Mouse (Mus musculus) monocyte, adult 2 months (primary cell): ENCODE results near the gene Zc2hc1c.

Experiments
- DNase-seq, 2 experiments: peaks; one replicate each; pipeline ENCODE4 v3.0.0; 2022; ENCODE audit warnings: low spot score in 2 of 2, low read depth in 1 of 2

The Zc2hc1c gene

GRCm38 (mm10) chr12:85284331-85284730 is 4.1 kb upstream of the Zc2hc1c start:
- no peak for DNase-seq

DNA sequence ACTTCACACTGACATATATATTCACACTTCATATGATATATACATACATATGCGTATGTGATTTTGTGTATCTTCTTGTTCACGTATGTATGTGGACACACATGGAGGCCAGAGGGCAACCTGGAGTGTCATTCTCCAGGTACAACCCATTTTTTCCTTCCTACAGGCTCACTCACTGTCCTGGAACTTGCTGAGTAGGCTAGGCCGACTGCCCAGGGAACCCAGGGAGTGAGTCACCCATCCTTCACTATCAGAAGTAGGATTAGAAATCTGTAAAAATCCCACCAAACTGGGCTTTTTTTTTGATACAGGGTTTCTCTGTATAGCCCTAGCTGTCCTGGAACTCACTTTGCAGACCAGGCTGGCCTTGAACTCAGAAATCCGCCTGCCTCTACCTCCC is 3.4 kb upstream of the Zc2hc1c start:
- no peak for DNase-seq

DNA sequence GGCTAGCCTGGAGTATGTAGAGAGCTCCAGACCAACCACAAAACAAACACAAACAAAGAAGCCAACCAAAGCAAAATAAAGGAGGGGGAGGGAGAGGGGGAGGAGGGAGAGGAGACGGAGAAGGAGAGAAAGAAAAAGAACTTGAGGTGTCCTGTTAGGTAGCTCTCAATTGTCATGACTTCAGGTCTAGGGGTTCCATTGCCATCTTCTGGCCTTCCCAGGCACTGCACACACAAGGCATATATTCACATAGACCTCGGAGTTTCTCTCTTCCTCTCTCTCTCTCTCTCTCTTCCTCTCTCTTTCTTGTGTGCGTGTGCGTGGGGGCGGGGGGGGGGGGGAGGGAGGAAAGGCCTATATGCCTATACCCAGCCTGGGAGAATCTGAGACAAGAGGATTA is 1.4 kb upstream of the Zc2hc1c start:
- DNase-seq: no peak

GRCm38 (mm10) chr12:85287809-85288485 is 444 bp upstream of the Zc2hc1c start, which contains the start of gene Acyp1:
Gene Acyp1 (minus strand): TSS chr12:85288438.
- DNase-seq: no peak

GRCm38 (mm10) chr12:85289157-85290000 is 988 bp downstream of the Zc2hc1c start:
- no peak for DNase-seq

DNA sequence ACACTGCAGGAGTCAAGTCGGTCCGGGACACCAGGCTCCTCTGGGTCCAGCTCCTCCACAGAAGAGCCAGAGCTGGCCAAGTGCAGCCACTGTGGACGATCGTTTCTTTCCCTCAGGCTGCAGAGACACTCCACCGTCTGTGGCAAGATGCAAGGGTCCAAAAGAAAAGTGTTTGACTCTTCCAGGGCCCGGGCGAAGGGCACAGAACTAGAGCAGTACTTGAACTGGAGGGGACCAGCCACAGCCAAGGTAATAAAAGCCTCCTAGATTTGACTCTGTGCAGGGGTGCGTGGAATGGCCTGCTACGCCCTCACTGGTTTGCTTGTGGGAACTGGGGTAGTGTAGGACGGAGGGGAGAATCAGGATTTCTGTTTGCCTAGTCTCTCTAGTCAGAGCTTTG is 2.2 kb downstream of the Zc2hc1c start:
- no peak for DNase-seq

- no peak for DNase-seq
Observed at GRCm38 (mm10) chr12:85291541-85291940, 3.1 kb downstream of the Zc2hc1c start.

- DNase-seq: no peak
Observed at GRCm38 (mm10) chr12:85292288-85292687, 3.9 kb downstream of the Zc2hc1c start.

- DNase-seq: no peak
Observed at GRCm38 (mm10) chr12:85292906-85293305, 4.5 kb downstream of the Zc2hc1c start.

DNA sequence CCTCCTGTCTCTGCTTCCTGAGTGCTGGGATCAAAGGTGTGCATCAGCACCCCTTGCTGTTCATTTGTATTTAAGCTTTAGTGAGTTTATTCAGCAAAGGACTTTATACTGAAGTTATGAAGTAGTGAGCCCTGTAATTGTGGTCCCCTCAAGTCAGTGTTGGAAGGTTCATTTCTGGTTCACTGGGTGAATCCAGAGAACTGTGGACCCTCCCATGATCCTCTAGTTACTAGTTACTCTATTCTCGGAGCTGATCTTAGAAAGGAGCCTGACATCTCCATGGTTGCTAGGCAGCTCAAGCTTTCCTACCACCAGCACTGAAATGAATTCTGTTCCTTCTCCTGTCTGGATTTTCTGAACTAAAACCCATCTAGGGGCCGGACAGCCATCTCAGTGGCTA is 7.1 kb downstream of the Zc2hc1c start:
- no peak for DNase-seq

DNA sequence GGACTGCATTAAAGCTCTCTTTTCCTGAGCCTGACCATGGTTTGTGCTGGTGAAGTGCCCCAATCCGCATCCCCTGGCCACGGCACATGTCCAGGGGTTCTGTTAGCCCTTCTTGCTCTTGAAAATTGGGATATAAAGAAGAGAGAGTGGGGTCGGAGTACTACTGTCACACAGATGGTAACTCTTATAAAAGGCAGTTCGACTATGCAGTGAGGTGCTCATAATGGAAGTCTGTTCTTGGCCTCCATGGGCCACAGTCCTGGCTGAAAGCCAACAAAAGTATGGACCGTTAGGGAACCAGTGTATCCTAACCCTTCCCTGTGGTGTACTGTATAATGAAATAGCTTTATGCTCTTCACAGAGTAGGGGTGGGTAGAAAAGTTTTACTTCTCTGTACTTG is 8.5 kb downstream of the Zc2hc1c start:
- no peak for DNase-seq

DNA sequence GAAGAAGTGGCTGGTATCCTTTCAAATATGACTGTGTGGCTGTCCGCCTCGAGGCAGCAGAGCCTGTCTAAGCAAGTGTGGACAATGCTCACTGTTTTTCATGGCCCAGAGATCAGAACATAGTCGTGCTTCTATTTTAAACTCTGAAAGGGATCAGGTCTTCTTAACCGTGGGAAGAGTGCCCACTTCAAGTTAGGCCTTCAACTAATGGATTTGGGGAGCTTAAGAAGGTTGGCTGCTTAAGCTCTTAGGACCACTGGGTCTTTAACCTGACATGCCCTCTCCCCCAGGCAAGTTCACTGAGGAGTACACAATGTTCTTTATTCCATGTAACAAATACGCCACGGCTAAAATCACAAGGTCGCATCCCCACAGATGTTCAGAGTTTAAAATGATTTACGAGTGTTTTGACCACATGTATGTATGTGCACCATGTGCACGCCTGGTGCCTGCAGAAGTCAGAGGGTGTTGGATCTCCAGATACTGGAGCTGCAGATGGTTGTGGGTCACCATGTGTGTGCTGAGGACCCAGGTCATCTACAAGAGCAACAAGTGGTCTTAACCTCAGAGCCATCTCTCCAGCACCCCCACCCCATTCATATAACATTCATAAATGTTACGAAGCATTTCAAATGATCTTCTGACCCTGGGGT is 9.1 kb downstream of the Zc2hc1c start:
- DNase-seq: no peak

DNA sequence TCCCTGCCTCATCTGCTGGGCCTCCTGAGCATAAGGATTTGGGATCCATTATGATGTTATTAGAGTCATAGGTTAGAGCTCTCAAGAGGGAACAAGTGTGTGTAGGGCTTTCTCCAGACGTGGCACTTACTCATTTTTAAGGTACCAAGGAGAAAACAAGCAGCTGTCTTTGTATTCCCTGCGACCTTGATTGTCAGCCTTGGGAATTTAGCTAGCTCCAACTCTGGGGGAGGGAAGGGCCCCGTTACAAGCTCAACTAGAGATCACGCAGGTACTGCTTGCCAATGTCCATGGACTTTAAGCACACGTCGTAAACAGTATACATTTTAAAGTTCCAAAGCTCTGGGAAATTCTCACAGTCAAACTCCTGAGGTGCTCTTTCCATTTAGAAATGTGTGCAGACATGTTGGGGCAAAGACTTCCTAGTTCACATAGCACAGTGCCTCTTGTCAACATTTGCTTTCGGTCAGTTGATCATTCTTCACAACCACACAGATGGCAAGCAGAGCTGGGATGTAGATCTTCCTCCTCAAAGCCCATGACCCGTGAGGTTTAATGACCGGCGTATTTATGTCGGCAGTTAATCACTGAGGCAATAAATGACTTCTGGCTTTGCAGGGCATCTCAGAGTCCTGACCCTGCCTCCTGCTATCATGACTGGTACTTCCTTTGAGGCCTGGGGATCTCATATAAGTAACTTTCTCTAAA is 9.9 kb downstream of the Zc2hc1c start:
- DNase-seq: no peak

- DNase-seq: no peak
Observed at GRCm38 (mm10) chr12:85298835-85299180, 10.4 kb downstream of the Zc2hc1c start.

- DNase-seq: no peak
Observed at GRCm38 (mm10) chr12:85303256-85303655, 14.9 kb downstream of the Zc2hc1c start.

- peak in 1 of 2 experiments; percentile 40 for DNase-seq
Observed at GRCm38 (mm10) chr12:85304725-85305124, 16.3 kb downstream of the Zc2hc1c start.

GRCm38 (mm10) chr12:85305247-85305892 is 17.0 kb downstream of the Zc2hc1c start:
- peak; percentile 55 to 76 for DNase-seq

GRCm38 (mm10) chr12:85308651-85309050 is 20.3 kb downstream of the Zc2hc1c start:
- DNase-seq: no peak

GRCm38 (mm10) chr12:85330153-85330552 is 41.8 kb downstream of the Zc2hc1c start:
- no peak for DNase-seq

GRCm38 (mm10) chr12:85337567-85338311 is 49.3 kb downstream of the Zc2hc1c start:
- no peak for DNase-seq
